Mouse (Mus musculus): Measurements from ENCODE around the gene Atp1a4.

Gene Atp1a4

DNA sequence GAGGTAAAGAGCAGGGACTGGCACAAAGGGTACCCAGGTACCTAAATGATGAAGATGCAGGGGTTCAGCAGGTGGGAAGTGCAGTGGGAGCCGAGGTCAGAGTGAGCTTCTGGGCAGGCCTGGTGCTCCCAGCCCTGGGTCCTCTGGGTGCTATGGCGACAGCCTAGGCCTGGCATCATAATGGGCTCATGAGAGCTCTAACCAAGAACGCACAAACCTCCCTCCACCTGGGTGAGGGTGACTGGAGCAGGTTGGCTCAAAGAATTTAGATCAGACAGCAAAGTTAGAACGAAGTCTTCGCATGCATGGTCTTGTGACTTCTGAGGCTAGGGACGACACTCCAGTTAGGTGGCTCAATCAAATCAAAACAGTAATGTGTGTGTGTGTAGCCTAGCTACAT, at the start of gene Atp1a4:
Gene Atp1a4 (minus strand): TSS at position 101 of the 400 bp plus-strand sequence.
- DNase-seq (ENCODE audit: low spot score): no peak

DNA sequence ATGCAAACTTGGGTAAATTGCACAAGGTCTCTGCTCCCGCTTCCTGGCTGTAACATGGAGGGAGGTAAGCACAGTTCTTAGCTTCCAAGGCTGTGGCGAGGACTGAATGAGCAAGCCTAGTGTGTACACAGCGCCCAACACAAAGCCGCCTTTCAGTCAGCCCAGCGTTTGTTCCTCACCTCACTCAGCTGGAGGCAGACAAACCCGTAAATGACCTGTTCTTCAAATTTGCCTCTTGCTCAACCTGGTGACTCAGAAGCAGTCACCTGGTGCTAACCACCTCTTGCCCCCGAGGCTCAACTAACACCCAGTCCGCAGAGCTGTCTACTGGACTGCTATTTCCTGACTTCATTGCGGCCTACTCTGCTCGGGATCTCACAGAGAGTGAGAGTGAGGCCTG, 49.7 kb upstream of the Atp1a4 start:
- DNase-seq (ENCODE audit: low spot score): no peak

DNA sequence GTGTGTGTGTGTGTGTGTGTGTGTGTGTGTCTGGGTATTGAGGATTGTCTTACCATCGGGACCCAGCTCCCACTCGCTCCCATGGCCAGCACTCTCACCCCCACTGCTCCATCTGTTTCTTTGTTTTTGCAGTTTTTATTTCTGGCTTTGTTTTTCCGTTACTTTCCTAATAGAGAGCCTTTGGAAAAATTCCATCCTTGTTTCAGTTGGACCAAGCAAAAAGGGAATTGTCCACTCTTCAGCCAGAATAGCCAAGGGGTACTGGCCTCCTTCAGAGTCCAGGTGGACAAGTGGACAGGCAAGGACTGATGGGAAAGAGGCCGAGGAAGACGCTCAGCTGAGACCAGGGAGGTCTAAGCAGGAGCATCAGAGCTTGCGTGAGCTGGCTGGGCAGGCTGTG, 48.7 kb upstream of the Atp1a4 start:
- DNase-seq (ENCODE audit: low spot score): peak; percentile 45

- DNase-seq (ENCODE audit: low spot score): no peak
These were observed 48.0 kb upstream of the Atp1a4 start for GRCm38 (mm10) chr1:172306196-172306595.

- no peak for DNase-seq (ENCODE audit: low spot score)
These were observed 47.4 kb upstream of the Atp1a4 start for GRCm38 (mm10) chr1:172305635-172306034.

DNA sequence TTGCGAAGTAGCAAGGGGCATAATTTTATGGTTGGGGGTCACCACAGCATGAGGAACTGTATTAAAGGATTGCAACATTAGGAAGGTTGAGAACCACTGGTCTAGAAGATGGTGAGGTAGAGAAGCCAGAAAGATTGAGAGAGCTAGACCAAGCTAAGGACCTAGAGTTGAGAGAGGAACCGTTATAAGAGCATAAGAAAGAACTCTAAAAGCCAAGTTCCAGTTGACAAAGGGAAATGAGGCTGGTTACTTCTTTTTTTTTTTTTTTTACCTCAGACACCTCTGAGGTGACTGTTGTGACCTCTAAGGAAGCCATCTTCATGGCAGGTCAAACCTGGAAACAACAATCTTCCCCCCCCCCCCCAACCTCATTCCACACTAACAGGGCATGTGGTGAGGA, 46.9 kb upstream of the Atp1a4 start:
- DNase-seq (ENCODE audit: low spot score): no peak

DNA sequence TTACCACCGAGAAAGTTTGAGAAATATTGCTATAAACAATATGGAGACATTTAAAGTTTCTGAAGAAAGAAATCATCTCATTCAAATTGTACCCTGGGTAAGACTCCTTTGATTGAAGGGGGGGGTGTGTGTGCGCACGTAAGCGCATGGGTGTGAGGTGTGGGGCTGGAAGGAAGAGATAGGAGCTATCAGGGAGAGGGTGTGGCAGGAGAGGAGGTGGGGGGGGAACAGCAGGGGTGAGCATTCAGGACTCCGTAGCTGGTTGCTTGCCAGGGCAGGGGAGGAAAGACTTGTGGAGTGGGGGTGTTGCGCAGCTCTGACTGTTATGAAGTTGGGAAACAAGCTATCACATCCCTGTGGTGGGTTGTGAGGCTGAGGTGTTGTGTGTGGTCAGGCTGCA, 46.2 kb upstream of the Atp1a4 start:
- peak; percentile 12 for DNase-seq (ENCODE audit: low spot score)

DNA sequence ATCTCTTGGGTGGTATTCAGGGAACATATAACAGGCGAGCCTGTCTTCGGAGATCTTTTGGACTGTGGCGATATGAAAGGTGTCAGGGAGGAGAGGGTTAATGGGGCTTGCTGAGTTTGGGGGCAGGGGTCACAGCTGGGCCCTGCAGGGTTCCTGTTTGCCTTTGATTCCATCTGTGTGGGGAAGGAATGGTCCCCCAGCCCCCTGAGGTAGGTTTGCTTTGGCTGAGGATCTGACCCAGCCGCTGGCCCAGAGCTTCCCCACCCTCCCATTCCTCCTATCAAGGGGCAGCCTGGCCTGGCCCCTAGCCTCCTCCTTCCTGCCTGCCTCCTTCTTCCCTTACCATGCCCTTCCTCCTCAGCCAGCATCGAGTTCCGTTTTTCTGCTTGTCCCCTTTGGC, 44.6 kb upstream of the Atp1a4 start:
- no peak for DNase-seq (ENCODE audit: low spot score)

DNA sequence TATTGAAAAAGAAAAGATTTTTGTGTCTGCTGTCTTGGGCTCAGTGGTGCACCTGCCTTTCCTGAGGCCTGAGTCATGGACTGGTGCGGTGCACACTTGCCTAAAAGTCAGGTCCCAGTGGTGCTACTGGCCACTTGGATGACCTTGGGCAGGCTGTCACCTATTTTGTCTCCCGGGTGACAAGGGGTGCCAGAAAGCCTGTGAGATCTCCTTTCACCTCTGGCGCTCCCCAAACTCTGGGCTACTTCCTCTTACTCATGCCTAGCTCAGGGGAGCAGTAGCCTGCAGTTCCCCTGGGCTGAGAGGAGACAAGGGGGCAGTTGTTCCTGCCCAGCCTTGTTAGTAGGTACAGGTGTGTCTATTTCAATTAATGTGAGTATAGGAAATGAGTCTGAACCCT, 44.1 kb upstream of the Atp1a4 start:
- DNase-seq (ENCODE audit: low spot score): no peak

- DNase-seq (ENCODE audit: low spot score): no peak
These were observed 43.0 kb upstream of the Atp1a4 start for GRCm38 (mm10) chr1:172301180-172301579.

DNA sequence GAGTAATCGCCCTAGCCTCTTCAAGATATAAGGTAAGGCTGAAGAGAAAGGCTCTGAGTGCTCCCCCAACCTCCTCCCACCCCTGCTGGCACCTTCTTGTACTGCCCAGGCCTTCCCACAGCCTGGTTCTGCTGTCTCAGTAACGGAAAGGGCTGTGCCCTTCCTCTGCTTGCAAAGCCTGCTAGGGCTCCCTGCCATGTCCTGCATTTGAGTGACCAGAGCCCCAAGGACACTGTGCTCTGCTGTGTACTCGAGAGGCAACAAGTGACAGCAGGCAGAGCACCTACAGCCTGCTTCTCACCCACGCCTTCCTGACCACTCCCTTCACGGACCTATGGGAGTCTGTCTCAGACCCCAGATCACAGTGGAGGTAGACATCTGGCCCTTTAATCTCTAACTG, 42.0 kb upstream of the Atp1a4 start:
- no peak for DNase-seq (ENCODE audit: low spot score)

DNA sequence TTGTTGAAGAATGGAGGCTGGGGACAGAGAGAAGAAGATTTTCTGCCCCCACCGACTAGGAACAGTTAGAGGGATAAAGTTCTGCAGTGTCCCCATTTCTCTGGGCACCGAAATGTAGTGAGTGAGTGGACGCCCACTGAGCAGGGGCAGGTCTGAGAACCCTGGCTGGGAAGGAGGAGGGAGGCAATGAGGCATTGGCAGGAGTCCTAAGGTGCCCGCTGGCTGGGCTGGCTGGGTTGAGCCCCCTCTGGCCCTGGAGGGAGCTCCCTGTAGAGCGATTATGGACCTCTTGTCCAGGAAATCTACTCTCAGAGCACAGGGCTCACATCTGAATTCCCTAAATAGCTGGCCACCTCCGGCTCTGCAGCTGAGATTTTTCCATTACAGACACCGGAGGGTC, 41.3 kb upstream of the Atp1a4 start:
- DNase-seq (ENCODE audit: low spot score): no peak

- DNase-seq (ENCODE audit: low spot score): peak; percentile 61
These were observed 39.7 kb upstream of the Atp1a4 start, which contains the start of gene Atp1a2 for GRCm38 (mm10) chr1:172297611-172298537. Gene Atp1a2, minus strand, starts transcription at chr1:172298064.

DNA sequence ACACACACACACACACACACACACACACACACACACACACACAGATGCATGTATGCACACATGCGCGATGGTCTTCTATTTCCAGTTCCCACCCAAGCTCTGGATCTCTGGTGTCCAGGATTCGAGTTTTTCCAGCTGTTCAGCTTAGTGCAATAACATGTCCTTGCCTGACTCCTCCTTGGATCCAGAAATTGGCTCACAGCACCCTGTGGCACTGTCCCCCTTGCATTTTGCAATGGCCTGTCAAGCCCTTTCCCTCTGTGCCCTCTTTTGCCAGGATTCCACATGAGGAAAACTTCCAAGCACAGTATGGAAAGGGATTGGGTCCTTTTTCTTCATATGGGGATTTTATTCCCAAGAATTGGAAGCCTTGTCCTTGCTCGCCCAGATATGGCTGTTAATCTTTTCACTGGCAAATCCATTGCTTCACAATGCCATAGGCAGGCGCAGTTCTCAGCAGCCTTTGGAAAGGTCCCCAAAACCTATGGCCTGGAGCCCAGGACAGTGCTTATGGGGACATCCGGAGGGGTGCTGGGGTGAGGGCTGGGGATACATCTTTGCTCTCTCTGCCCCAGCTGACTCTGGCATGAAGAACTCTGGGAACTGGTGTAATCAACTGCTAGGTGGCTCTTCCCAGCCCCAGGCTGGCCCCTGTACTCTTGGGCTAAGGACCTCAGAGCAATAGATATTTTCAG, 38.7 kb upstream of the Atp1a4 start:
- no peak for DNase-seq (ENCODE audit: low spot score)

- no peak for DNase-seq (ENCODE audit: low spot score)
These were observed 37.6 kb upstream of the Atp1a4 start for GRCm38 (mm10) chr1:172295751-172296197.

GRCm38 (mm10) chr1:172293449-172293848, 35.2 kb upstream of the Atp1a4 start:
- no peak for DNase-seq (ENCODE audit: low spot score)

DNA sequence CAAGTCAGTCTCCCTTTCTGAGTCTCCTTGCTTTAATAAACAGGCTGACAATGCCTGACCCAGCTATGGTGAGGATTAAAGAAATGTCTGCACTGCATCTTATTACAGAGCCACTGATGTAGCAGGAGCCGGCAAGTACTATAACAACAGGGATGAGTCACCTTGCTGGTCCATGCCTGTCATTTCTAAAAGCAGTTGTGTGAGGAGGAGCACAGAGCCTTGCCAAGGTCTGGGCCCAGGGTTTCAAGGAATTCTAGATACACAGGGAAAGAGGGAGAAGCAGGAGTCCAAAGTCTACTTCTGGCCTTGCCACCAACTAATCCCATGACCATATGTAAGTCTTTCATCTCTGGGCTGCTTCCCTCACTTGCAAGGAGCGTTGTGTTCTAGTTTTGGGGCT, 34.7 kb upstream of the Atp1a4 start:
- DNase-seq (ENCODE audit: low spot score): no peak

DNA sequence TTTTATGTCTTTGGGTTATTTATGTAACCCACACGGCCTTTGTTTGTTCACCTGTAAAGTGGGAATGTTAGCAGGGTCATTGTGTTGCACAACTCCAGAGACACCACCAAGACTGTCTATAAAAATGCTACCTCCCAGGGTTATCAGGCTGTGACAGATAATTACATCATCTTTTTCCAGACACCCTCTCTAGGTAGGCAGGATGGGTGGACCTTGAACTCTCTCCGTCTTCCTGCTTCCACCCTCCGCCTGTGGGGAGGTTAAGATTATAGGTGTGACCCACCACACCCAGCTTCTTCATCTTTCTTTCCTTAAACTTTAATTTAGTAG, 31.4 kb upstream of the Atp1a4 start:
- DNase-seq (ENCODE audit: low spot score): no peak

- no peak for DNase-seq (ENCODE audit: low spot score)
These were observed 30.8 kb upstream of the Atp1a4 start for GRCm38 (mm10) chr1:172288900-172289616.

GRCm38 (mm10) chr1:172286740-172287139, 28.5 kb upstream of the Atp1a4 start:
- no peak for DNase-seq (ENCODE audit: low spot score)

DNA sequence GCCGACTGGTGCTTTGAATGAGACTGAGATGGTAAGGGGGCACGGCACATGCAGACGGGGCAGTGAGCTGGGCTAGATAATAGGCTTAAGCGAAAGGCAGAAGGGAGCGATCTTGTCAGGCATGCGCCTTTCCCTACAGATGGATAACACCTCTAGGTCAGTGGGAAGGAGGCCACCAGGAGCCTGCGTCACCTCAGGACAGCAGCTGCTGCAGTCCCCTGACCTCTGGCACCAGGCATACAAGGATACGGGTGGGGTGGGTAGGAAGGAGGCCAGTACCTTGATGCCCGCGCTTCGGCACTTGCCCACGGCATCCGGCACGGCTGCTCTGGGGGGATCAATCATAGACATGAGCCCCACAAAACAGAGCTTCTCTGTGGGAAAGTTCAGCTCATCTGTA, 26.0 kb upstream of the Atp1a4 start:
- DNase-seq (ENCODE audit: low spot score): no peak

GRCm38 (mm10) chr1:172283073-172283472, 24.9 kb upstream of the Atp1a4 start:
- no peak for DNase-seq (ENCODE audit: low spot score)

Measured in layer of hippocampus, adult 11-12 months (tissue).